Mouse (Mus musculus) spleen, adult 2 months (tissue): ENCODE results near the gene Cxadr.

ENCODE experiments used
- CTCF ChIP-seq: fragments of 200-500 bp; IDR thresholded peaks from 2 replicates; pipeline ENCODE4 v1.5.1; 2011; ENCODE audit warnings: mild to moderate bottlenecking, inconsistent platforms; ENCODE audit not compliant: insufficient read depth, insufficient read length, insufficient replicate concordance; ENCODE audit errors: extremely low read depth
- POLR2A ChIP-seq: fragments of 200-500 bp; IDR thresholded peaks from 2 replicates; pipeline ENCODE4 v1.6.1; 2011; ENCODE audit warnings: low read depth, low read length, inconsistent platforms

- no peak for TF ChIP-seq CTCF
- TF ChIP-seq POLR2A: no peak
Measured at GRCm38 (mm10) chr16:78375222-78375621, 73.9 kb downstream of the Cxadr start.
